Mouse (Mus musculus) myocyte (in vitro differentiated cells): ENCODE data around the gene Myh6. TPM values are rescaled to one million over a fixed set of nuclear protein-coding genes. Genes with fewer than 3 reads are reported as not detected.
"Not testable (repeated sequence)": the region's sequence is repeated elsewhere in the genome, so short reads cannot be mapped to it uniquely, and the experiment has no call there.

ENCODE experiments used
- H3K27me3 ChIP-seq: one replicate; pipeline ENCODE4 v1.6.1; 2011; ENCODE audit not compliant: control insufficient read depth, insufficient read depth, insufficient read length
- H3K36me3 ChIP-seq: one replicate; pipeline ENCODE4 v1.6.1; 2011; ENCODE audit not compliant: control insufficient read depth, insufficient read depth
- H3K4me2 ChIP-seq: one replicate; pipeline ENCODE4 v1.6.1; 2011; ENCODE audit warnings: low read depth, control low read depth
- H3K4me3 ChIP-seq: one replicate; pipeline ENCODE4 v1.5.1; 2011; ENCODE audit warnings: mild to moderate bottlenecking, control low read depth, moderate library complexity
- H3K79me2 ChIP-seq: one replicate; pipeline ENCODE4 v1.6.1; 2011; ENCODE audit not compliant: control insufficient read depth, insufficient read depth
- H3ac ChIP-seq: one replicate; pipeline ENCODE4 v1.6.1; 2011; ENCODE audit not compliant: control insufficient read depth, insufficient read length
- CEBPB ChIP-seq: IDR thresholded peaks from 2 replicates; pipeline ENCODE4 v1.6.1; 2011; ENCODE audit warnings: mild to moderate bottlenecking, moderate library complexity; ENCODE audit not compliant: poor library complexity, insufficient read depth, severe bottlenecking
- E2F4 ChIP-seq: IDR thresholded peaks from one replicate; pipeline ENCODE4 v1.6.1; 2011; ENCODE audit warnings: mild to moderate bottlenecking, control low read depth, moderate library complexity; ENCODE audit not compliant: insufficient read depth
- MAX ChIP-seq: IDR thresholded peaks from one replicate; pipeline ENCODE4 v1.6.1; 2011; ENCODE audit warnings: low read depth, mild to moderate bottlenecking, control low read depth
- MYOD1 ChIP-seq, 3 experiments: IDR thresholded peaks; one replicate each; pipeline ENCODE4 v1.6.1; 2011; ENCODE audit warnings: control low read depth in 2 of 3, low read depth in 2 of 3, mild to moderate bottlenecking in 2 of 3, moderate library complexity in 1 of 3; ENCODE audit not compliant: insufficient read length in 2 of 3, control insufficient read depth in 1 of 3
- MYOG ChIP-seq, 3 experiments: IDR thresholded peaks; one replicate each; pipeline ENCODE4 v1.6.1; 2011; ENCODE audit warnings: control low read depth in 2 of 3, low read depth in 2 of 3, mild to moderate bottlenecking in 2 of 3; ENCODE audit not compliant: insufficient read length in 2 of 3, control insufficient read depth in 1 of 3, insufficient read depth in 1 of 3
- POLR2A ChIP-seq: IDR thresholded peaks from one replicate; pipeline ENCODE4 v1.6.1; 2011; ENCODE audit warnings: low read depth, mild to moderate bottlenecking, control low read depth, moderate library complexity; ENCODE audit not compliant: insufficient read length
- POLR2AphosphoS2 ChIP-seq: IDR thresholded peaks from one replicate; pipeline ENCODE4 v1.6.1; 2011; ENCODE audit warnings: low read depth, control low read depth; ENCODE audit not compliant: insufficient read length
- REST ChIP-seq: IDR thresholded peaks from one replicate; pipeline ENCODE4 v1.6.1; 2011; ENCODE audit warnings: mild to moderate bottlenecking, control low read depth, moderate library complexity; ENCODE audit not compliant: insufficient read depth, insufficient read length
- SRF ChIP-seq: IDR thresholded peaks from one replicate; pipeline ENCODE4 v1.6.1; 2011; ENCODE audit warnings: low read depth; ENCODE audit not compliant: control insufficient read depth, insufficient read length
- TCF12 ChIP-seq: IDR thresholded peaks from one replicate; pipeline ENCODE4 v1.6.1; 2011; ENCODE audit warnings: mild to moderate bottlenecking, control low read depth; ENCODE audit not compliant: poor library complexity, insufficient read depth, severe bottlenecking
- TCF3 ChIP-seq: IDR thresholded peaks from one replicate; pipeline ENCODE4 v1.6.1; 2011; ENCODE audit warnings: low read depth, control low read depth; ENCODE audit not compliant: insufficient read length
- USF1 ChIP-seq: IDR thresholded peaks from one replicate; pipeline ENCODE4 v1.6.1; 2011; ENCODE audit warnings: low read depth, mild to moderate bottlenecking, control low read depth, moderate library complexity
- polyA plus RNA-seq: library from polyadenylated mRNA; unstranded; fragments of >200 nt; fragmentation: generic; extraction: Trizol; gene quantifications from one replicate; pipeline ENCODE4 v1.2.1, GENCODE M21; 2012; ENCODE audit warnings: missing spikeins

The Myh6 gene
- polyA plus RNA-seq, 1 experiment, result 15.0 TPM

GRCm38 (mm10) chr14:54965044-54965443, 1.7 kb downstream of the Myh6 start:
- Histone ChIP-seq H3ac (no peak overlapping the region), H3K79me2 (no peaks in the 10 kb centered on the region), H3K36me3 (no peaks in the 10 kb centered on the region), H3K4me3 (no peak overlapping the region), H3K27me3 (peaks cover 55% of the 10 kb centered on the region), H3K4me2 (no peak overlapping the region)
- TF ChIP-seq E2F4, result no peak

GRCm38 (mm10) chr14:54963727-54964126, 3.0 kb downstream of the Myh6 start:
- H3K27me3 ChIP-seq, result peaks cover 54% of the 10 kb centered on the region
- no peak overlapping the region for H3K4me3 ChIP-seq
- H3ac ChIP-seq, result no peak overlapping the region
- no peak for TF ChIP-seq MYOD1 (IDR thresholded peaks at IDR 0.05; ENCODE audit: control insufficient read depth in 1 of 3, insufficient read length in 2 of 3, low read depth in 2 of 3)
- no peak for TF ChIP-seq TCF3
- no peak for TF ChIP-seq TCF12
- no peak for TF ChIP-seq POLR2A
- H3K79me2 ChIP-seq, result no peaks in the 10 kb centered on the region
- H3K36me3 ChIP-seq, result no peaks in the 10 kb centered on the region
- no peak overlapping the region for H3K4me2 ChIP-seq

GRCm38 (mm10) chr14:54962714-54963113, 4.0 kb downstream of the Myh6 start:
- TF ChIP-seq POLR2A, result no peak
- no peak for TF ChIP-seq USF1
- no peak for TF ChIP-seq MYOD1 (IDR thresholded peaks at IDR 0.05; ENCODE audit: control insufficient read depth in 1 of 3, insufficient read length in 2 of 3, low read depth in 2 of 3)
- no peak for TF ChIP-seq MYOG (IDR thresholded peaks at IDR 0.05; ENCODE audit: control insufficient read depth in 1 of 3, insufficient read depth in 1 of 3, insufficient read length in 2 of 3, low read depth in 2 of 3)
- no peak for TF ChIP-seq MAX
- no peak for TF ChIP-seq SRF
- TF ChIP-seq POLR2AphosphoS2, result no peak
- no peak for TF ChIP-seq E2F4
- no peak for TF ChIP-seq TCF12
- no peak for TF ChIP-seq TCF3
- TF ChIP-seq CEBPB, result no peak
- TF ChIP-seq REST, result no peak
- H3K36me3 ChIP-seq, result no peaks in the 10 kb centered on the region
- H3ac ChIP-seq, result no peak overlapping the region
- H3K4me3 ChIP-seq, result no peak overlapping the region
- peaks cover 59% of the 10 kb centered on the region for H3K27me3 ChIP-seq
- H3K4me2 ChIP-seq, result no peak overlapping the region
- no peaks in the 10 kb centered on the region for H3K79me2 ChIP-seq

GRCm38 (mm10) chr14:54961487-54961886, 5.2 kb downstream of the Myh6 start:
- Histone ChIP-seq H3ac (no peak overlapping the region), H3K79me2 (no peaks in the 10 kb centered on the region), H3K4me2 (no peak overlapping the region), H3K36me3 (no peaks in the 10 kb centered on the region), H3K27me3 (peaks cover 54% of the 10 kb centered on the region), H3K4me3 (no peak overlapping the region)
- no peak for TF ChIP-seq SRF
- TF ChIP-seq CEBPB, result no peak
- no peak for TF ChIP-seq MYOD1 (IDR thresholded peaks at IDR 0.05; ENCODE audit: control insufficient read depth in 1 of 3, insufficient read length in 2 of 3, low read depth in 2 of 3)
- no peak for TF ChIP-seq E2F4
- TF ChIP-seq TCF12, result no peak
- no peak for TF ChIP-seq USF1
- TF ChIP-seq TCF3, result no peak
- TF ChIP-seq POLR2A, result no peak
- TF ChIP-seq MYOG (IDR thresholded peaks at IDR 0.05; ENCODE audit: control insufficient read depth in 1 of 3, insufficient read depth in 1 of 3, insufficient read length in 2 of 3, low read depth in 2 of 3), result no peak
- TF ChIP-seq POLR2AphosphoS2, result no peak

GRCm38 (mm10) chr14:54960769-54961168, 6.0 kb downstream of the Myh6 start:
- no peak overlapping the region for H3K4me2 ChIP-seq
- no peak overlapping the region for H3ac ChIP-seq
- peaks cover 52% of the 10 kb centered on the region for H3K27me3 ChIP-seq
- TF ChIP-seq MYOD1 (IDR thresholded peaks at IDR 0.05; ENCODE audit: control insufficient read depth in 1 of 3, insufficient read length in 2 of 3, low read depth in 2 of 3), result no peak
- TF ChIP-seq MYOG (IDR thresholded peaks at IDR 0.05; ENCODE audit: control insufficient read depth in 1 of 3, insufficient read depth in 1 of 3, insufficient read length in 2 of 3, low read depth in 2 of 3), result no peak
- no peak for TF ChIP-seq POLR2A
- H3K36me3 ChIP-seq, result no peaks in the 10 kb centered on the region
- H3K4me3 ChIP-seq, result no peak overlapping the region
- no peaks in the 10 kb centered on the region for H3K79me2 ChIP-seq

GRCm38 (mm10) chr14:54959853-54960613, 6.7 kb downstream of the Myh6 start:
- peaks cover 50% of the 10 kb centered on the region for H3K27me3 ChIP-seq
- H3K4me3 ChIP-seq, H3K36me3 ChIP-seq, H3K4me2 ChIP-seq, H3K79me2 ChIP-seq, H3ac ChIP-seq: not testable (repeated sequence)
